Mouse (Mus musculus) testis, adult 2 months (tissue): ENCODE measurements around the gene Cnn3. TPM values are rescaled to one million over a fixed set of nuclear protein-coding genes. Genes with fewer than 3 reads are reported as not detected.

Experiments
- H3K27ac ChIP-seq: fragments of 200-500 bp; 2 replicates; pipeline ENCODE4 v1.5.1; 2012; ENCODE audit warnings: low read depth, low read length; ENCODE audit not compliant: control insufficient read depth, insufficient read depth
- H3K27me3 ChIP-seq: fragments of 200-500 bp; 2 replicates; pipeline ENCODE4 v1.6.1; 2012; ENCODE audit warnings: mild to moderate bottlenecking, low read length, moderate library complexity; ENCODE audit not compliant: control insufficient read depth, insufficient read depth
- H3K36me3 ChIP-seq: fragments of 200-500 bp; 2 replicates; pipeline ENCODE4 v1.6.1; 2012; ENCODE audit warnings: mild to moderate bottlenecking, low read length; ENCODE audit not compliant: control insufficient read depth, insufficient read depth
- H3K4me1 ChIP-seq: fragments of 200-500 bp; 2 replicates; pipeline ENCODE4 v1.6.1; 2012; ENCODE audit warnings: low read length; ENCODE audit not compliant: control insufficient read depth, insufficient read depth
- H3K4me3 ChIP-seq: fragments of 200-500 bp; 2 replicates; pipeline ENCODE4 v1.5.1; 2012; ENCODE audit warnings: low read depth, mild to moderate bottlenecking, low read length, moderate library complexity, mixed read lengths; ENCODE audit not compliant: control insufficient read depth
- CTCF ChIP-seq: fragments of 200-500 bp; IDR thresholded peaks from 2 replicates; pipeline ENCODE4 v1.5.1; 2012; ENCODE audit warnings: low read depth, mild to moderate bottlenecking, inconsistent platforms, low read length, moderate library complexity; ENCODE audit not compliant: control insufficient read depth, insufficient read depth, insufficient replicate concordance
- POLR2A ChIP-seq: fragments of 200-500 bp; IDR thresholded peaks from 2 replicates; pipeline ENCODE4 v1.6.1; 2012; ENCODE audit warnings: low read depth, mild to moderate bottlenecking, inconsistent platforms, low read length, moderate library complexity; ENCODE audit not compliant: control insufficient read depth
- polyA plus RNA-seq: library from polyadenylated mRNA; depleted of rRNA; stranded (reverse); fragments of >200 nt; gene quantifications from 2 replicates; pipeline ENCODE4 v1.2.3, GENCODE M21; 2012

Cnn3 gene
- polyA plus RNA-seq, 1 experiment: 7.8 TPM

DNA sequence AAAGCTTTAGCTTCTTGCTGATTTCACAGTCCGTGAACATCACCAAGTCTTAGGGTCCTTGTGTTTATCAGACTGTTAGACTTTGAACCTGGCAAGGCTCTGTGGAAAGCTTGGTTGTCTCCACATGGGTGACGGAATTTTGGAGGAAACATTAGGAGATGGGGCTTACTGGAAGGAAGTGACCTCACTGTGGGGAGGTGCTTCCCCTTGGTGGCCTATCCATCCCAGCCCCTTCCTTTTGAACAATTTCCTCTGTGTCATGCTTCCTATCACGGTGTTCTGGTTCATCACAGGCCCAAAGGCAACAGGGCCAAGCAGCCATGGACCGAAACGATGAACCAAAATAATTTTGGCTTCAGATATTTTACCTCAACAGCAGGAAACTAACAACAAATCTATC lies 16.0 kb downstream of the Cnn3 start:
- H3K36me3 ChIP-seq: no peaks in the 10 kb centered on the region
- TF ChIP-seq POLR2A (no peak), CTCF (no peak)
- H3K4me3 ChIP-seq: no peak overlapping the region
- no peaks in the 10 kb centered on the region; the same call in 1 of the 2 replicates for H3K4me1 ChIP-seq
- H3K27ac ChIP-seq: no peak overlapping the region
- no peaks in the 10 kb centered on the region for H3K27me3 ChIP-seq

DNA sequence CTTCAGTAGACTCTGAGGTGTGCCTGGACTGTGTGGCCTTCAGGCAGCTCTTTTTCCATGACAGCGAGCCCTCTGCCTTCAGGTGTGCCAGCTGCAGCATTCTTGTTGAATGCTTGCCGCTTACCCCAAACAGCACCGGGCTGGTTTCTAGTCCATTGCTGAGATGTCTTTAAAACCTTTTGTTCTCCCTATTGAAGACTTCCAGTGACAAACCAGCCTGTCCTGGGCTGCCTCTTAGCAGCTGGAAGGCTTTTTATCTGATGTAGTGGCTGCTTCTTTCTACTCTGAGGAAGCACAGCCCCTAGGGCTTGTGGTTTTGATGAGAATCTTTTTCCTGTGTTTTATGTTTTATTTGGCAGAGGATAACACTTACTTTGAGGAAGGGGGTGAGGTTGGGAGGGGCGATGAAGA lies 17.6 kb downstream of the Cnn3 start:
- Histone ChIP-seq H3K27ac (no peak overlapping the region), H3K27me3 (no peaks in the 10 kb centered on the region), H3K4me3 (no peak overlapping the region), H3K36me3 (no peaks in the 10 kb centered on the region), H3K4me1 (no peaks in the 10 kb centered on the region)
- TF ChIP-seq POLR2A (no peak), CTCF (no peak)

DNA sequence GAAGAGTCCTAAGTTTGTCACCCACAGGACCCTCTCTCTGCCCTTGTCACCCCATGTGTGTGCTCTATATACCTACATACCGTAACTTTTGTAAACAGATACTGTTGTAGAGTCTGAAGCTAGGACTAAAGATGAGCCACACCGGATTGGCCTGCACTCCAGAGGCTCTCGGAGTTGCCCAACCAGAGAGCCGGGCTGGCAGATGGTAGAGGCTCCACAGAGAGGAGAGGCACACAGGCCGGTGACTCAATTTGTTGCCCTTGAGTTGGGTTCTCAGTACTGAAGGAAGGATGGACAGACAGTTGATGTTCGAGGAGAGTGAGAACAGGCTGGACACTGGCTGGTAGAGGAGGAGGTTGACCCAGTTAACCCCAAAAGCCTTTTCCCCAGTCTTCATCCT lies 18.1 kb downstream of the Cnn3 start:
- no peaks in the 10 kb centered on the region for H3K4me1 ChIP-seq
- H3K4me3 ChIP-seq: no peak overlapping the region
- H3K27ac ChIP-seq: no peak overlapping the region
- H3K36me3 ChIP-seq: no peaks in the 10 kb centered on the region
- H3K27me3 ChIP-seq: no peaks in the 10 kb centered on the region
- TF ChIP-seq POLR2A (no peak), CTCF (no peak)

DNA sequence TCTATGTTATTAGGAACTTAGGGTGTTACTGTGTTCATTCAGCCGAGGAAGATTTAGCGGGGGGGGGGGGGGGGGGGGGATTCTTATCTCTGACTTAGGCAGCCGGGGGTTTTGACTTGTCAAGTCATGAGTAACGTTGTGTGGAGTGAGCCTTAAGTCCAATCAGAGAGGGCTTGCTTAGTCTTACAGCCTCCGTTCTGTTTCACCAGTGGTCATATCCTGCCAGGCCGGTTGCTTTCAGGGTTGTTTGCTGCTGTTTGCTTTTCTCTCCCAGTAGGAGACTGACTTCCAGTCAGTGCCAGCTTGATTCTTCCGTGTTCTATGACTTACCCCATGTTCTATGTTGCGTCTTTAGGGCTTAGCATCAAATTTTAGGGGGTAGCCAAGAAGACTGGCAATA lies 20.2 kb downstream of the Cnn3 start:
- H3K27me3 ChIP-seq: no peaks in the 10 kb centered on the region
- no peak overlapping the region for H3K4me3 ChIP-seq
- H3K36me3 ChIP-seq: no peaks in the 10 kb centered on the region
- H3K27ac ChIP-seq: no peak overlapping the region
- TF ChIP-seq CTCF (no peak), POLR2A (no peak)
- no peaks in the 10 kb centered on the region for H3K4me1 ChIP-seq

DNA sequence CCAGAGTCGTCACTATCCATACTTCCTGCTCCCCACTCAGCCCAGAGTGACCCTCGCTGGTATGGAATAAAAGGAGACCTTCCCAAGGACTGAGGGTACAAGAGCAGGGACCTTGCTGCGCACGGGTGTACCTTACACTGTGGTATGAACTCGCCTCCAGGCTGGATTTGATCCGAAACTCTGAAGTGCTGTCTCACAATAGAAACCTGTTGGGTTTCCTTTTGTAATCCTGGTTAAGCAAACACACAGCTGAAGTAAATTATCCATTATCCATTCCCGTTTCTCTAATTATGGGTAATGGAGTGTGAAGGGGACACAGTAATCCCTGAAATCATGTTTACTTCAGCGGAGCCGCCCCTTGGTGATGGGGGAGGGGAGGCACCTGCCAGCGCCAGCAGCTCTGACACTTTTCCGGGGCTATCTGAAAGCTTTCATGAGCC lies 21.8 kb downstream of the Cnn3 start:
- Histone ChIP-seq H3K27ac (no peak overlapping the region), H3K36me3 (no peaks in the 10 kb centered on the region), H3K4me1 (no peaks in the 10 kb centered on the region), H3K27me3 (no peaks in the 10 kb centered on the region), H3K4me3 (no peak overlapping the region)
- TF ChIP-seq CTCF: no peak
- no peak for TF ChIP-seq POLR2A

DNA sequence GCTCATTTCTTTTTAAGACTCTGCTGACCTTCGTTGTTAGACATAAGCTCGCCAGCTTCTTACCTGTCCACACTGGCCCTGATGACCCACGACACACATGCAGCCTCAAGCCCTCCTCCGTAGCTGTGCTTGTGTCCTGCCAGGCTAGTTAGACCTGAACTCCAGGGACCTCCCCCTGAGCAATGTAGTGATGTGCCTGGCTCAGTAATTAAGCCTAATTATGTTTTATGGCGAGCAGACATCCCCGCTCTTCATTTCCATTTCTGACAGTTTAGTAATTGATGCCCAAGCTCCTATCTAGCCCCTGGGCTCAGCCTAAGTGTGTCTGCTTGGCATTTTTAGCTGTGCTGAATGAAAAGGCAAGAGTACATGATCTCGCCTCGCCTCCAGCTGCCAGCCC lies 22.3 kb downstream of the Cnn3 start:
- no peak overlapping the region for H3K27ac ChIP-seq
- H3K27me3 ChIP-seq: no peaks in the 10 kb centered on the region
- no peaks in the 10 kb centered on the region for H3K36me3 ChIP-seq
- no peaks in the 10 kb centered on the region for H3K4me1 ChIP-seq
- H3K4me3 ChIP-seq: no peak overlapping the region
- no peak for TF ChIP-seq POLR2A
- TF ChIP-seq CTCF: no peak

DNA sequence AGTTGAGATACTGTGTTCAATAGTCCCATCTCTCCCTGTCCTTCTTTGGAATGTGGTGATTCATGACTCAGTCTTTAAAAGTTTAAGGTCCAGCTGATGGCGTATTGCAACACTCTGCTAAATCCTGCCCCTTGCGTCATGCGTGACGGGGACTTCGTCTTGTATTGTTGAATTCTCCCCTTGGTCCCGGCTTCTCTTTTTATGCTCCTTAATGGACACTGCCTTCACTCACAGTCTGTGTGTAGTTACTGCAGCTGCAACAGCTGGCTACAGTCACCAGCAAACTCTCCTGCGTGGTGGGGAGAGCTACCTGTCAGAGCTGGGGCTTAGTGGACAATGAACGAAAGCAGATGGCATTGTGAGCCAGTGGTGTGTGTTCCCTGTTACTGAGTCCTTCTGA lies 23.2 kb downstream of the Cnn3 start:
- Histone ChIP-seq H3K27me3 (no peaks in the 10 kb centered on the region), H3K4me1 (no peaks in the 10 kb centered on the region), H3K4me3 (no peak overlapping the region), H3K36me3 (no peaks in the 10 kb centered on the region), H3K27ac (no peak overlapping the region)
- TF ChIP-seq CTCF (no peak), POLR2A (no peak)

DNA sequence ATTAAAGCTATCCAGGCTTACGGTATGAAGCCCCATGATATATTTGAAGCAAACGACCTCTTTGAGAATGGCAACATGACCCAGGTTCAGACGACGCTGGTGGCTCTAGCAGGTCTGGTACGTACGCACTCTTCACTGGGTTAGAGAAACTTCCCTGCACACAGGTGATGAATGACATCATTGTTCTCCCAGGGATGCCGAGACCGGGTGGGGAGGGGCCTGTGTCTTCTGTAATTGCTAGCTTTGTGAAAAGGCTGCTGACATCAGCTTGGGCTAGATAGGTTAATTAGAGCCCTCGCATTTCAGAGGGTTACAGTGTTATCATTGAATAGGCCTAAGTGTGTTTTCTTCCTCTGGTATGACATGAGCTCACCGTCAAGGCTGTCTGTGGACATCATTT lies 25.1 kb downstream of the Cnn3 start:
- TF ChIP-seq POLR2A (no peak), CTCF (no peak)
- no peaks in the 10 kb centered on the region for H3K4me1 ChIP-seq
- H3K27ac ChIP-seq: no peak overlapping the region
- no peaks in the 10 kb centered on the region for H3K36me3 ChIP-seq
- H3K27me3 ChIP-seq: no peaks in the 10 kb centered on the region
- H3K4me3 ChIP-seq: no peak overlapping the region
